27 mouse cellular contexts compared by ENCODE assay signal in the genomic region with DNA sequence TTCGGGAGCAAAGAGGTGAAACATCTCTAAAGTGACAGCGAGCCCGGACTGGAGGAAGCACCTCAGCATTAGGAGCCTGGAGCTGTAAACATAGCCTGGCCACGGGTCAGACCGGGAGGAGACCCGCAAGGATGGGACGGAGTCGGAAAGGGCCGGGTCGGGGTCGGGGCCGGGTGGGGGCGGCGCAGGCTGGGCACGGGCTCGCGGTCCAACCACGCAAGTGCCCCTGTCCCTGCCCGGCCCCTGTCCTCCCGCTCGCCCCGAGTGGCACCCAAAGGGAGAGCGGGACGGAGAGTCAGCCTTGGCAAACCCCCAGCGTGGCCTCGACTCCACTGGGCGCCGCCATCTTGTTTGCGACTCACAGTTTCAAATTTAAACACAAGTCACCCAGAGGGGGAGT.
A peak's percentile ranks its signal among the peaks of the same experiment; 100 is the strongest.
DNase-seq lines count a peak whose midpoint lies in the region; ATAC-seq and TF ChIP-seq lines count a peak whose summit lies in the region.
"Had no signal": no experiment of that assay in that cellular context is flagged by ENCODE, and none has a peak within 500 bp of the region (broad histone marks: within the 10 kb centered on the region; RNA-seq: fewer than 3 reads in every experiment).

No protein-coding gene starts in this region.

- no peaks in the 10 kb centered on the region for H3K36me3 ChIP-seq in heart, embryonic 15.5 days
- H3K36me3 ChIP-seq in heart, embryonic 10.5 days, result no peaks in the 10 kb centered on the region
- H3K36me3 ChIP-seq in E14TG2a.4 (ENCODE audit: insufficient read depth, low read length) (no peaks in the 10 kb centered on the region), ES-Bruce4 (ENCODE audit: control insufficient read depth, insufficient read depth, low read length, poor library complexity, severe bottlenecking) (no peaks in the 10 kb centered on the region)
- H3K36me3 ChIP-seq: embryonic facial prominence, embryonic 13.5 days; forebrain, embryonic 12.5 days; forebrain, embryonic 15.5 days; G1E; heart, embryonic 12.5 days; hindbrain, embryonic 12.5 days; hindbrain, embryonic 15.5 days had no signal

- H3K27me3 ChIP-seq in heart, embryonic 15.5 days, result no peaks in the 10 kb centered on the region
- no peaks in the 10 kb centered on the region for H3K27me3 ChIP-seq in heart, embryonic 10.5 days (ENCODE audit: insufficient read depth, poor library complexity, severe bottlenecking)
- H3K27me3 ChIP-seq in E14TG2a.4 (ENCODE audit: insufficient read depth, low read length) (peaks cover 27% of the 10 kb centered on the region), ES-Bruce4 (ENCODE audit: control insufficient read depth, insufficient read depth, low read length, poor library complexity, severe bottlenecking) (no peaks in the 10 kb centered on the region; the same call in 1 of the 2 replicates)
- H3K27me3 ChIP-seq: embryonic facial prominence, embryonic 13.5 days; forebrain, embryonic 12.5 days; forebrain, embryonic 15.5 days; heart, embryonic 12.5 days; hindbrain, embryonic 12.5 days; hindbrain, embryonic 15.5 days; Patski had no signal

- no peaks in the 10 kb centered on the region for H3K9me3 ChIP-seq in heart, embryonic 15.5 days (replicated peaks)
- H3K9me3 ChIP-seq in heart, embryonic 10.5 days, result no peaks in the 10 kb centered on the region
- H3K9me3 ChIP-seq in E14TG2a.4 (ENCODE audit: low read length) (no peaks in the 10 kb centered on the region), ES-Bruce4 (replicated peaks; ENCODE audit: control insufficient read depth, insufficient read depth, low read length, poor library complexity, severe bottlenecking) (no peaks in the 10 kb centered on the region)
- H3K9me3 ChIP-seq: embryonic facial prominence, embryonic 13.5 days; forebrain, embryonic 12.5 days; forebrain, embryonic 15.5 days; G1E; heart, embryonic 12.5 days; hindbrain, embryonic 12.5 days; hindbrain, embryonic 15.5 days had no signal

- TF ChIP-seq CTCF in E14TG2a.4 (conservative IDR thresholded peaks at IDR 0.05; ENCODE audit: low read length) (no peak), ES-Bruce4 (IDR thresholded peaks at IDR 0.05; ENCODE audit: low read depth, low read length) (no peak)
- no peak for TF ChIP-seq CTCF in bone marrow macrophage, adult 2 months (IDR thresholded peaks at IDR 0.05; ENCODE audit: low read depth, low read length)

- no peak overlapping the region for H3K4me2 ChIP-seq in heart, embryonic 15.5 days
- H3K4me2 ChIP-seq: embryonic facial prominence, embryonic 13.5 days; forebrain, embryonic 12.5 days; forebrain, embryonic 15.5 days; heart, embryonic 12.5 days; hindbrain, embryonic 12.5 days; hindbrain, embryonic 15.5 days had no signal

- no peak for TF ChIP-seq POLR2A in ES-Bruce4 (IDR thresholded peaks at IDR 0.05; ENCODE audit: insufficient read depth, low read length)
- TF ChIP-seq POLR2A in bone marrow macrophage, adult 2 months (IDR thresholded peaks at IDR 0.05; ENCODE audit: borderline replicate concordance, low read depth, low read length), result no peak

- no peak overlapping the region for H3K9ac ChIP-seq in heart, embryonic 15.5 days
- H3K9ac ChIP-seq in ES-Bruce4 (ENCODE audit: low read depth, poor library complexity, severe bottlenecking), result no peak overlapping the region
- H3K9ac ChIP-seq: embryonic facial prominence, embryonic 13.5 days; forebrain, embryonic 12.5 days; forebrain, embryonic 15.5 days; heart, embryonic 12.5 days; hindbrain, embryonic 12.5 days; hindbrain, embryonic 15.5 days had no signal

- no peak overlapping the region for H3K27ac ChIP-seq in heart, embryonic 15.5 days
- no peak overlapping the region for H3K27ac ChIP-seq in heart, embryonic 10.5 days
- H3K27ac ChIP-seq in ES-Bruce4 (ENCODE audit: insufficient read depth, low read length), result no peak overlapping the region
- 0 out of 2 replicates have a peak overlapping the region, but pooled peaks have one; percentile 44 for H3K27ac ChIP-seq in bone marrow macrophage, adult 2 months (ENCODE audit: insufficient read depth, low read depth, low read length)
- H3K27ac ChIP-seq: embryonic facial prominence, embryonic 13.5 days; forebrain, embryonic 12.5 days; forebrain, embryonic 15.5 days; hindbrain, embryonic 12.5 days; hindbrain, embryonic 15.5 days had no signal

- no peak for TF ChIP-seq EP300 in ES-Bruce4 (IDR thresholded peaks at IDR 0.05; ENCODE audit: insufficient read depth, low read depth, low read length)

- no peak for DNase-seq in heart, embryonic 10.5 days (ENCODE audit: low spot score)
- DNase-seq in gastrocnemius, postnatal 10 days, result no peak
- DNase-seq in cerebellum, adult 9-11 months, result no peak
- DNase-seq: adrenal gland, adult 8-10 months; adrenal gland, postnatal 36 days; cerebellum, adult 11-12 months; cerebellum, adult 8-10 months; cerebellum, postnatal 14 days; gastrocnemius, postnatal 36 days; heart, postnatal 14 days; kidney, adult 2 months had no signal

- WGBS in heart, embryonic 15.5 days, result 90% methylated on average over 29 of the region's 29 CpGs
- WGBS in heart, embryonic 10.5 days, result 91% methylated on average over 29 of the region's 29 CpGs

- H3K4me1 ChIP-seq in heart, embryonic 15.5 days (replicated peaks), result no peaks in the 10 kb centered on the region
- H3K4me1 ChIP-seq in heart, embryonic 10.5 days, result no peaks in the 10 kb centered on the region
- H3K4me1 ChIP-seq in E14TG2a.4 (replicated peaks; ENCODE audit: low read depth, low read length) (peaks cover 2% of the 10 kb centered on the region; the same call in 1 of the 2 replicates), ES-Bruce4 (ENCODE audit: control insufficient read depth, insufficient read depth, low read length) (no peaks in the 10 kb centered on the region)
- peaks cover 21% of the 10 kb centered on the region for H3K4me1 ChIP-seq in bone marrow macrophage, adult 2 months (ENCODE audit: control insufficient read depth, insufficient read depth, low read length)
- H3K4me1 ChIP-seq: embryonic facial prominence, embryonic 13.5 days; forebrain, embryonic 12.5 days had no signal

- 0 out of 2 replicates have a peak, but pooled peaks have one; percentile 12 for ATAC-seq in heart, embryonic 15.5 days (replicated peaks; ENCODE audit: insufficient number of reproducible peaks, insufficient read depth, low FRiP score, low read depth)
- ATAC-seq: activated CD4-positive, CD25-positive, alpha-beta regulatory T cell, adult 4 months; CD4-positive, CD25-positive, alpha-beta regulatory T cell, adult 4 months; forebrain, embryonic 15.5 days; intestine, postnatal 0 days; Patski had no signal

- H3K4me3 ChIP-seq in heart, embryonic 15.5 days, result no peak overlapping the region
- no peak overlapping the region for H3K4me3 ChIP-seq in heart, embryonic 10.5 days
- peak overlapping the region; percentile 60 for H3K4me3 ChIP-seq in E14TG2a.4 (replicated peaks; ENCODE audit: low read length)
- peak overlapping the region; percentile 38 for H3K4me3 ChIP-seq in ES-Bruce4 (ENCODE audit: low read depth, low read length)
- H3K4me3 ChIP-seq in bone marrow macrophage, adult 2 months (ENCODE audit: insufficient read depth, low read length), result no peak overlapping the region
- H3K4me3 ChIP-seq: embryonic facial prominence, embryonic 13.5 days; erythroblast, embryonic 14.5 days; forebrain, embryonic 12.5 days; forebrain, embryonic 15.5 days; heart, embryonic 12.5 days; hindbrain, embryonic 12.5 days; hindbrain, embryonic 15.5 days had no signal

Comparison
In these comparisons a context has a peak if more than half of its experiments do, and no peak if none do; other contexts are left out.
1. H3K4me3 ChIP-seq: peak in E14TG2a.4 (single experiment) and ES-Bruce4 (single experiment); none in heart, embryonic 15.5 days (single experiment), heart, embryonic 10.5 days (single experiment) and bone marrow macrophage, adult 2 months (single experiment).